Mouse (Mus musculus) lung, postnatal 0 days (tissue): ENCODE results near the gene Phlda1. TPM values are rescaled to one million over a fixed set of nuclear protein-coding genes. Genes with fewer than 3 reads are reported as not detected.
A peak's percentile ranks its signal among the peaks of the same experiment; 100 is the strongest.

Experiments used
- ATAC-seq: fragments of 200-750 bp; cut with Nextera tagmentation; 2 replicates; pipeline ENCODE4 v1.8.0; 2017; ENCODE audit warnings: moderate library complexity
- DNase-seq: peaks from one replicate; pipeline ENCODE4 v3.0.0-alpha.2; 2016; ENCODE audit warnings: low spot score
- H3K27ac ChIP-seq: fragments of 300-500 bp; sonication (generic); 2 replicates; pipeline ENCODE4 v1.5.1; 2014; ENCODE audit warnings: antibody characterized with exemption, mild to moderate bottlenecking, low read length, mixed read lengths
- H3K27me3 ChIP-seq: fragments of 300-500 bp; sonication (generic); replicated peaks from 2 replicates; pipeline ENCODE4 v1.6.1; 2014; ENCODE audit warnings: low read length, mixed read lengths; ENCODE audit not compliant: insufficient read depth
- H3K36me3 ChIP-seq: fragments of 300-500 bp; sonication (generic); 2 replicates; pipeline ENCODE4 v1.6.1; 2014; ENCODE audit warnings: low read length, mixed read lengths; ENCODE audit not compliant: insufficient read depth
- H3K4me1 ChIP-seq: fragments of 300-500 bp; sonication (generic); 2 replicates; pipeline ENCODE4 v1.6.1; 2014; ENCODE audit warnings: antibody characterized with exemption, low read depth, low read length, mixed read lengths; ENCODE audit not compliant: insufficient read depth
- H3K4me2 ChIP-seq: fragments of 300-500 bp; sonication (generic); replicated peaks from 2 replicates; pipeline ENCODE4 v1.6.1; 2014; ENCODE audit warnings: low read depth, mild to moderate bottlenecking, low read length, moderate library complexity, mixed read lengths
- H3K4me3 ChIP-seq: fragments of 300-500 bp; sonication (generic); 2 replicates; pipeline ENCODE4 v1.5.1; 2014; ENCODE audit warnings: low read depth, low read length
- H3K9ac ChIP-seq: fragments of 300-500 bp; sonication (generic); replicated peaks from 2 replicates; pipeline ENCODE4 v1.6.1; 2014; ENCODE audit warnings: low read depth, mild to moderate bottlenecking
- H3K9me3 ChIP-seq: fragments of 300-500 bp; sonication (generic); 2 replicates; pipeline ENCODE4 v1.6.1; 2016; ENCODE audit warnings: low read length, mixed read lengths
- CTCF ChIP-seq: IDR thresholded peaks from 2 replicates; pipeline ENCODE4 v1.5.1; 2016; ENCODE audit warnings: antibody characterized with exemption, mild to moderate bottlenecking
- EP300 ChIP-seq: IDR thresholded peaks from 2 replicates; pipeline ENCODE4 v1.6.1; 2016; ENCODE audit warnings: antibody characterized with exemption, mild to moderate bottlenecking, control low read depth
- WGBS: fragments of 180-500 bp; shearing (Covaris S2); extraction: QIAGEN DNeasy Blood & Tissue Kit; methylation state at CpG from one replicate; pipeline ENCODE4 v1.1.7; 2014; 5-methylcytosine and 5-hydroxymethylcytosine counted together
- polyA plus RNA-seq: library from polyadenylated mRNA; unstranded; fragments of >200 nt; fragmentation: Nextera tagmentation; extraction: Ambion mirVana; gene quantifications from 2 replicates; pipeline ENCODE4 v1.2.1, GENCODE M21; 2015

Gene Phlda1
- polyA plus RNA-seq, 1 experiment from 2014 or later: 100.0 TPM

DNA sequence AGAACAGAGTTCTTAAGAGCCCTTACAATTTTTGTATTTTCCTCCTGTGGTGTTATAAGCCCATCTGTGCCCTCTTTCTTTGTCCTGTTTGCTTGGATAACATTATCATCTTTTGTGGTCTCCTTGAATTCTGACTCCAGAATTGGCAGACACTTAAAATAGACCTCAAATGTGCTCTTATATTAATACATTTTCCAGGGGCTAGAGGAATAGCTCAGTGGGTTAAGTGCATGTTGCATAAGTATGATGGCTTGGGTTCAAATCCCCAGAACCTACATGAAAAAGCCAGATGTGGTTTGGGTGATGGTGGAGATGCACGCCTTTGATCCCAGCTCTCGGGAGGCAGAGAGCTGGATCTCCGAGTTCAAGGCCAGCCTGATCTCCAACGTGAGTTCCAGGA lies 38.2 kb downstream of the Phlda1 start:
- Histone ChIP-seq H3K9ac (no peak overlapping the region), H3K4me2 (no peak overlapping the region), H3K4me3 (no peak overlapping the region), H3K27ac (no peak overlapping the region), H3K27me3 (no peaks in the 10 kb centered on the region), H3K4me1 (peaks cover 17% of the 10 kb centered on the region), H3K9me3 (no peaks in the 10 kb centered on the region), H3K36me3 (no peaks in the 10 kb centered on the region)
- 73% methylated on average over 4 of the region's 4 CpGs for WGBS
- DNase-seq (no peak), ATAC-seq (no peak)
- TF ChIP-seq CTCF: no peak
- no peak for TF ChIP-seq EP300

DNA sequence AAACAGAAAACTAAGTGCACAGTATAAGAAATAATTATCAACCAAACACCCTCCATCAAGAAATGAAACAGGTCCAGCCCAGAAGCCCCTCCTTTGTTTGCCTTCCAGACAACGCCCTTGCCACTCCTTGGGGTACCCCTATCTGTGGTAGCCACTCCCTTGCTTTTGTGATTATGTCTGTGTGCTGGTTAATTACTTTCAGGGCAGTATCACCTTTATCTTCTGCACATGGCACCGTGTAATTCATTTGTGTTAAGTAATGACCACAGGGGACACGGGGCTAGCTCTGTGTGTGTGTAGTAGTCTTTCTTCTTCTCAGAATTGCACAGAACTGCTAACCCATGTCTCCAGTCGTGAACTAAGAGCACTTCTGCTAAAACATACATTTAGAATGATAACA lies 39.6 kb downstream of the Phlda1 start:
- WGBS: 67% methylated on average over 4 of the region's 4 CpGs
- H3K4me2 ChIP-seq: no peak overlapping the region

DNA sequence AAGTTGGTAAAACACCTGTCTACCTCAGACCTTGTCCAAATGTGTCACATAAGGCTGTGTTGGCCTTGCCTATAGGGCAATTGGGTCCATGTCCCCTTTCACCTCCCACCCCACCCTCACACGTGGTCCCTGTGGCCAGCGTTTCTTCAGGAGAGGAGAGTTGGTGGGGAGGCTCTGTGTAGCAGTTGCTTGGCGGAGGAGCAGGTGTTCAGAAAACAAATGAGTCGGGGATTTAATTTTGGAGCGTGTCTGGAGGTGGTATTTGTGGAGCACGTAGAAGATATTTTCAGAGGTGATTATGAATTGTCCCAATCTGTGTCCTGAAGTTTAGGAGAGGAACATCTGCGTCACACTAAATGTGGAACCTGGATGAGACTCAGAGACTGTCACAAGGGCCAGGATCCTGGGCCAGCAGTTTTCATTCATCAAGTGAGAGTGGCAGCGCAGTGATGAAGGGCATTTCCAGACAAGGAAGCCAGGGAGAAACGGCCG lies 41.8 kb downstream of the Phlda1 start:
- WGBS: 71% methylated on average over 10 of the region's 10 CpGs
- ATAC-seq: no peak
- no peak overlapping the region for H3K4me2 ChIP-seq
- peaks cover 15% of the 10 kb centered on the region for H3K4me1 ChIP-seq
- no peaks in the 10 kb centered on the region for H3K9me3 ChIP-seq
- no peaks in the 10 kb centered on the region for H3K27me3 ChIP-seq
- H3K27ac ChIP-seq: no peak overlapping the region
- H3K4me3 ChIP-seq: no peak overlapping the region
- no peaks in the 10 kb centered on the region for H3K36me3 ChIP-seq
- DNase-seq: no peak
- no peak overlapping the region for H3K9ac ChIP-seq
- no peak for TF ChIP-seq CTCF
- no peak for TF ChIP-seq EP300

More for the DNA sequence above, 39.6 kb downstream of the Phlda1 start:
- Histone ChIP-seq H3K27ac (no peak overlapping the region), H3K27me3 (no peaks in the 10 kb centered on the region), H3K4me3 (no peak overlapping the region), H3K9me3 (no peaks in the 10 kb centered on the region), H3K9ac (no peak overlapping the region), H3K36me3 (no peaks in the 10 kb centered on the region), H3K4me1 (peaks cover 10% of the 10 kb centered on the region)
- no peak for DNase-seq
- ATAC-seq: no peak
- TF ChIP-seq EP300 (no peak), CTCF (no peak)

DNA sequence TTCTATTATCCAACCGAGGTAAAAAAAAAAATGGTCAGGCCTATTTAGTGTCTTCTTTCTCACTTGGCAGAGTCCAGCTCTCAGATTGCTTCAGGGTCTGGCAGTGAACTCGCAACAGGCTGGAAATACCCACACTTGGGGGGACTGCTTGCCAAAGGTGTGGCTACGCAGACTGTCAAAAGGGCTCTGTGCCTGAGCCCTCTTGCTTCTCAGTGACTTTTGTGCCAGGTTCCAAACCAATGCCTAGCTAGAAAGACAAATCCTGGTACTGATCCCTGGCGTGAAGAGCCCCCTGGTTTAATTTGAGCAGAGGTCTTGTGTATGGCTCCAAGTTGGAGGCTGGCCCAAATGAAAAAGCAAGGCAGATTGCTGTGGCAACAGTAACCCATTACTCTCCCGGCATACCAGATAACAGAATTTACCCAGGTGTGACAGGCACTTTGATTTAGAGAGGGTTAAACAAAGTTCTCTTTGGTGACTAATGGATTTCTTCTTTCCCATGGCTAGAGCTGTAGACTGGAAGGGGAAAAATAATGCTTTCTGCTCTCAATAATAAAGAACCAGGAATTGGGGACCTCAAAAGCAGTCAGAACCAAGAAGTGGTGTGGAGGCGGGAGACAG lies 44.1 kb downstream of the Phlda1 start:
- H3K27ac ChIP-seq: no peak overlapping the region
- WGBS: 35% methylated on average over 6 of the region's 6 CpGs
- ATAC-seq (no peak), DNase-seq (peak; percentile 36)
- TF ChIP-seq EP300: no peak
- TF ChIP-seq CTCF: no peak
- H3K9me3 ChIP-seq: no peaks in the 10 kb centered on the region
- no peak overlapping the region for H3K4me3 ChIP-seq
- H3K36me3 ChIP-seq: no peaks in the 10 kb centered on the region
- no peaks in the 10 kb centered on the region for H3K27me3 ChIP-seq
- peaks cover 6% of the 10 kb centered on the region; the same call in 1 of the 2 replicates for H3K4me1 ChIP-seq
- no peak overlapping the region for H3K4me2 ChIP-seq
- no peak overlapping the region for H3K9ac ChIP-seq

DNA sequence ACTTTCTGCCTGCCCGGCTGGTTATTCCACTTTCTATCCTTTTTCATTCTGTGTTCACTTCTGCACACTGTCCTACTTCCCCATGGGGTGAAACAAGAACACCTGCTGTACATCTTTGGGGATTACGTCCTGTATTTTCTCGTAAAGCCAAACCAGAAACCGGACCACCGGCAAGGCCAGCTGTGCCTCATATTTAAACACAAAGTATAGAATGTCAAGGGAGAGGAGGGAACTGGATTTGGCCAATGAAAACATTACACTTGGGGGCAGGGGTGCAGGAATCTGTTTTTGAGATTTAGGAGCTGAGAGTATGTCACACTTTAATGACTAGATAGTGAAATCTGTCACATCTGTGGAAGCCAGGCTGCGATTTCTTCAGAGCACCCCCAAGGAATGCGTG lies 47.6 kb downstream of the Phlda1 start:
- Histone ChIP-seq H3K4me1 (peaks cover 14% of the 10 kb centered on the region; the same call in 1 of the 2 replicates), H3K9ac (no peak overlapping the region), H3K9me3 (no peaks in the 10 kb centered on the region), H3K36me3 (no peaks in the 10 kb centered on the region), H3K4me2 (no peak overlapping the region), H3K27ac (no peak overlapping the region), H3K27me3 (no peaks in the 10 kb centered on the region), H3K4me3 (no peak overlapping the region)
- WGBS: 41% methylated on average over 7 of the region's 7 CpGs
- ATAC-seq (peak; percentile 34), DNase-seq (peak; percentile 66)
- TF ChIP-seq EP300 (no peak), CTCF (no peak)

DNA sequence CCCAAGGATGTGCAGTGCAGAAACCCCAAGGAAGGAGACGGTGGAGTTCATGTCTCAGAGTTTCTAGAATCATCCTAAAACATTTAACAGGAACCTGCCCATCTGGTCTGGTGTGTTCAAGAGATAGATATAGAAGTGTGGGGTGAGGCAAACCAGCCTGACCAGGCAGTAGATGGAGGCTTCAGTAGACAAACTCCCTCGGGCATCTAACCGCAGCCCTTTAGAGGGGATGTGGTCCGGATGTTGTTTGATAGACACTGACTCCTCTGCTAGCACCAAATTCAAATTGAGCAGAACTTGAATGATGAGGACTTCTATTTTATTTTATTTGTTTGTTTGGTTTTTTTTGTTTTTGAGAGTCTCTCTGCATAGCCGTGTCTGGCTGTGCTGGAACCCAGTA lies 48.6 kb downstream of the Phlda1 start:
- 74% methylated on average over 5 of the region's 5 CpGs for WGBS
- H3K4me3 ChIP-seq: no peak overlapping the region

More for the DNA sequence above, 48.6 kb downstream of the Phlda1 start:
- no peak for DNase-seq
- TF ChIP-seq EP300 (no peak), CTCF (no peak)
- Histone ChIP-seq H3K4me1 (peaks cover 21% of the 10 kb centered on the region), H3K27me3 (no peaks in the 10 kb centered on the region), H3K4me2 (no peak overlapping the region), H3K9ac (no peak overlapping the region), H3K27ac (no peak overlapping the region), H3K36me3 (no peaks in the 10 kb centered on the region), H3K9me3 (no peaks in the 10 kb centered on the region)
- no peak for ATAC-seq
